In the genomic region with DNA sequence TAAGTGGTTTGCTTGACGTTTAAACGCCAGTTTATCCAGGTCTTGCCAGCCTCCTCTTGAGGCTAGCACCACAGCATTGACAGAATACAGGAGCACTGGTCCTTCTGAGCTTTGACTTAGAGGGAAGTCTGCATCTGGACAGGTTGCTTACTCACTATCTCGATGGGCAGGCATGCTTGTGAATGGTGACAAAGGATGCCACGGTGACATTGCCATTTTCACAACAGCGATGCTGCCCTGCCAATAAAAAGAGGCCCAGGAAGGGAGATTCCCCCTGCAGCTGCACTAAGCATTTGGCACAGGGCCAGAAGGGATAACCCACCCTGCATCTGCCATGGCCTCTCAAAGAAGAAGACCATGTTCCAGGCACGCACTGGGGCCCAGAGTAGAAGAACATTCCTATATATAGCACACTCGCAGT, we compare ENCODE assay signal across 13 mouse cellular contexts. TPM values are rescaled to one million over a fixed set of nuclear protein-coding genes. Genes with fewer than 3 reads are reported as not detected.
DNase-seq lines count a peak whose midpoint lies in the region; ATAC-seq lines count a peak whose summit lies in the region.
"Had no signal": no experiment of that assay in that cellular context is flagged by ENCODE, and none has a peak within 500 bp of the region (broad histone marks: within the 10 kb centered on the region; RNA-seq: fewer than 3 reads in every experiment).

No protein-coding gene starts in this region.

- H3K4me1 ChIP-seq in forebrain, embryonic 14.5 days (ENCODE audit: control insufficient read depth, insufficient read depth, low read length): no peaks in the 10 kb centered on the region
- H3K4me1 ChIP-seq in forebrain, embryonic 11.5 days (replicated peaks; ENCODE audit: control insufficient read depth, insufficient read depth, low read length): no peaks in the 10 kb centered on the region
- H3K4me1 ChIP-seq in intestine, embryonic 16.5 days (ENCODE audit: control insufficient read depth, insufficient read depth, low read length): peaks cover 8% of the 10 kb centered on the region
- H3K4me1 ChIP-seq: neural tube, embryonic 12.5 days had no signal

- peak; percentile 44; the same call in 1 of the 2 replicates for ATAC-seq in forebrain, embryonic 14.5 days
- no peak for ATAC-seq in forebrain, embryonic 11.5 days (replicated peaks; ENCODE audit: low FRiP score)
- ATAC-seq in common myeloid progenitor, adult 5-6 weeks (replicated peaks; ENCODE audit: low read depth, poor library complexity, severe bottlenecking): peak; percentile 47; the same call in 1 of the 2 replicates
- ATAC-seq in intestine, embryonic 16.5 days: peak; percentile 71
- ATAC-seq: activated CD4-positive, CD25-positive, alpha-beta regulatory T cell, adult 4 months had no signal

- DNase-seq in forebrain, embryonic 14.5 days (ENCODE audit: low spot score): peak; percentile 45
- no peak for DNase-seq in forebrain, embryonic 11.5 days (ENCODE audit: low spot score)
- DNase-seq in left cerebral cortex, postnatal 4 days: peak; percentile 49
- no peak for DNase-seq in left cerebral cortex, adult 11 months (ENCODE audit: low spot score)
- no peak for DNase-seq in urinary bladder, postnatal 25 days (ENCODE audit: low spot score)
- DNase-seq in embryo, embryonic 9.5 days (ENCODE audit: extremely low spot score): no peak
- DNase-seq: cerebellum, adult 9-11 months; kidney, adult 11 months; thymus, postnatal 36 days had no signal

- intact Hi-C loops in left cerebral cortex, postnatal 4 days (cut with DNase I): no loop called here

- no peaks in the 10 kb centered on the region for H3K9me3 ChIP-seq in forebrain, embryonic 14.5 days (replicated peaks; ENCODE audit: control insufficient read depth, low read length)
- H3K9me3 ChIP-seq in forebrain, embryonic 11.5 days (ENCODE audit: control insufficient read depth, low read length): no peaks in the 10 kb centered on the region
- no peaks in the 10 kb centered on the region for H3K9me3 ChIP-seq in intestine, embryonic 16.5 days (ENCODE audit: control insufficient read depth, low read length)
- H3K9me3 ChIP-seq: neural tube, embryonic 12.5 days had no signal

- no peak overlapping the region for H3K27ac ChIP-seq in forebrain, embryonic 14.5 days (ENCODE audit: low read depth, low read length)
- H3K27ac ChIP-seq in forebrain, embryonic 11.5 days (ENCODE audit: low read depth, low read length): no peak overlapping the region
- H3K27ac ChIP-seq in intestine, embryonic 16.5 days (ENCODE audit: low read length): no peak overlapping the region
- H3K27ac ChIP-seq: neural tube, embryonic 12.5 days had no signal

- H3K9ac ChIP-seq in forebrain, embryonic 14.5 days (ENCODE audit: low read length): no peak overlapping the region
- H3K9ac ChIP-seq in forebrain, embryonic 11.5 days (ENCODE audit: low read length): no peak overlapping the region
- H3K9ac ChIP-seq in intestine, embryonic 16.5 days (ENCODE audit: low read depth, low read length): no peak overlapping the region
- H3K9ac ChIP-seq: neural tube, embryonic 12.5 days had no signal

- H3K27me3 ChIP-seq in forebrain, embryonic 14.5 days (replicated peaks; ENCODE audit: control insufficient read depth, insufficient read depth, low read length): no peaks in the 10 kb centered on the region
- H3K27me3 ChIP-seq in forebrain, embryonic 11.5 days (ENCODE audit: control insufficient read depth, insufficient read depth, low read length): no peaks in the 10 kb centered on the region
- H3K27me3 ChIP-seq in intestine, embryonic 16.5 days (replicated peaks; ENCODE audit: control insufficient read depth, insufficient read depth, low read length): no peaks in the 10 kb centered on the region
- H3K27me3 ChIP-seq: neural tube, embryonic 12.5 days had no signal

- no peak overlapping the region for H3K4me2 ChIP-seq in forebrain, embryonic 14.5 days (ENCODE audit: low read length)
- H3K4me2 ChIP-seq in forebrain, embryonic 11.5 days (ENCODE audit: low read depth, low read length, severe bottlenecking): no peak overlapping the region
- no peak overlapping the region for H3K4me2 ChIP-seq in intestine, embryonic 16.5 days (ENCODE audit: low read depth, low read length)
- H3K4me2 ChIP-seq: neural tube, embryonic 12.5 days had no signal

- H3K36me3 ChIP-seq in forebrain, embryonic 14.5 days (ENCODE audit: control insufficient read depth, insufficient read depth, low read length): no peaks in the 10 kb centered on the region
- no peaks in the 10 kb centered on the region for H3K36me3 ChIP-seq in forebrain, embryonic 11.5 days (ENCODE audit: control insufficient read depth, insufficient read depth, low read length)
- H3K36me3 ChIP-seq in intestine, embryonic 16.5 days (ENCODE audit: control insufficient read depth, insufficient read depth, low read length): no peaks in the 10 kb centered on the region
- H3K36me3 ChIP-seq: neural tube, embryonic 12.5 days had no signal

- H3K4me3 ChIP-seq in forebrain, embryonic 14.5 days (ENCODE audit: low read depth, low read length): no peak overlapping the region
- no peak overlapping the region for H3K4me3 ChIP-seq in forebrain, embryonic 11.5 days (ENCODE audit: low read depth, low read length)
- H3K4me3 ChIP-seq in intestine, embryonic 16.5 days (ENCODE audit: low read length): no peak overlapping the region
- H3K4me3 ChIP-seq: neural tube, embryonic 12.5 days had no signal

- 57% methylated on average over 7 of the region's 7 CpGs for WGBS in forebrain, embryonic 14.5 days
- 82% methylated on average over 7 of the region's 7 CpGs for WGBS in forebrain, embryonic 11.5 days
- 31% methylated on average over 7 of the region's 7 CpGs for WGBS in intestine, embryonic 16.5 days

RNA-seq across cellular contexts. Expression of gene Mbnl2, which starts 43.4 kb away (rescaled TPM):
- 21.6 and 27.8 TPM in 2 replicates for polyA plus RNA-seq in forebrain, embryonic 14.5 days (2014; fragmentation: Nextera tagmentation; extraction: Ambion mirVana)
- 39.2 and 39.6 TPM in 2 replicates for polyA plus RNA-seq in forebrain, embryonic 11.5 days (2014; fragmentation: Nextera tagmentation; extraction: Ambion mirVana)
- 10 to 100 TPM; 39.9 to 41.2 TPM for total RNA-seq in left cerebral cortex, postnatal 4 days (2021)
- total RNA-seq in common myeloid progenitor, adult 5-6 weeks (2017): 62.3 and 68.1 TPM in 2 replicates
- polyA plus RNA-seq in intestine, embryonic 16.5 days (2015; fragmentation: Nextera tagmentation; extraction: Ambion mirVana): 114 and 127 TPM in 2 replicates

Comparison
In these comparisons a context has a peak if more than half of its experiments do, and no peak if none do; other contexts are left out.
1. DNase-seq: peak in forebrain, embryonic 14.5 days (single experiment) and left cerebral cortex, postnatal 4 days (single experiment); none in forebrain, embryonic 11.5 days (single experiment), left cerebral cortex, adult 11 months (single experiment), urinary bladder, postnatal 25 days (single experiment) and embryo, embryonic 9.5 days (single experiment).